Mouse (Mus musculus): Measurements from ENCODE around the gene Gm13090.

Gm13090 gene

DNA sequence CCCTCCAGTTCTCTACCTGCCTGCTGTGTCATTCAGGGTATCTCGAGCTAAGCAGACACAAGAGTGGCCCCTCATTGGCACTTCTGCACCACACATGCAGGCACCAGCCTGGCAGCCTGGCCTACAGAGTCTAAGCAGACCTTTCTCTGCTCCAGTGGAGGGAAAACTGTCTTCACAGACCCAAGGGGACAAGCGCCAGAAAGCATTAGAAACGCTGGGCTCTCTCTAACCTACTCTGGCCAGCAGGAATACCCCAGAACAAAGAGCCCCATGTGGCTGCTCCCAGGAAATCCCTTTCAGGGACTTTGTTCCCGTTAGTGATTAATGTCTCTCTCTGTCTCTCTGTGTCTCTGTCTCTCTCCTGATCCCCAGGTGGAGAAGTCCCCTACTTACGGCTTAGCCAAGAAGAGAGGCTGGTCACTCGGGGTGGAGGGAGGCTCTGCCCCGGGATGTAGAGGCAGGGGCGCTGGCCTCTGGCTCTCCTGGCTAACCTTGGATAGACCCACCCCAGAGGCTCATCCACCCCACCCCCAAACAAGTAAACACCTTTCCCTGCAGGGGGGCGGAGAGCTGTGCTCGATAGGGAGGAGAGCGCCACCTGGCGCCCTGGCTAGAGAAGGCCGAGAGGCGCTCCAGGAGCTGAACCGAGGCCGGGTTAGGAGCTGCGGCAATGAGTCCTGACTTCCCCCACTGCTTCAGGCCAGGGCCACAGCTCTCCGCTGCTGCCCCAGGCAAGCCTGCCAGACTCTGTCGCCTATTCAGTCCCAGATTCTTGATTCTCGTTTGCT lies 49.9 kb downstream of the Gm13090 start:
- peak; percentile 86 for DNase-seq

DNA sequence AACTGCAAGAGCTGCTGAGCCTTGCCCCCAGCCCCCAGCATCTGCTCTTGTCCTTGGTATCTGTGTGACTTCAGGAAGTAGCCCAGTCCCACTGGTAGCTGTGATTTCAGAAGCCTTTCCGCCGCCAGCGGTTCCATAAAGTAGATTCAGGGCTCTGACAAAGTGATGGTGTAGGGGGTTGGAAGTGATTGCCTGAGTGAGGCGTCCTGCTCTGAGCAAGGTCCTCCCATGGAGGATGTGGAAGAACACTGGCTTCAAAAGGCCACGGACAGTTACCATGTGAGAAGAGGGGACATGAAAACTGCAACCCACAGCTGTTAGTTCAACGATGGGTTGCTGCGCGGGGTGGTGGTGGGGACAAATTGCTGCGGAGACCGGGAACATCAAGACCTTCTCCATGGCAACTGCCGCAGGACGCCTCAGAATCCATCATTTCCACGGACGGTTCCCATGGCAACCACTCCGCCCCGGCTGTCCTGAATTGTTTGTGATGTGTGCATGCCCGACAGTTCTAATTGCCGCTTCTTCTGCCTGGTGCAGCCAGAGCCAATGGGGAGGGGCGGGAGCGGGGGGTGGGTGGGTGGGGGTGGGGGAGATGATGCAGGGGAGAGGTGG lies 51.1 kb downstream of the Gm13090 start:
- peak; percentile 86 for DNase-seq

Measured in right cerebral cortex, postnatal 25 days (tissue).